Mouse (Mus musculus): ENCODE measurements around the gene Fmnl2. TPM values are rescaled to one million over a fixed set of nuclear protein-coding genes. Genes with fewer than 3 reads are reported as not detected.

The Fmnl2 gene
- polyA plus RNA-seq, 1 experiment, result 1.3 TPM

DNA sequence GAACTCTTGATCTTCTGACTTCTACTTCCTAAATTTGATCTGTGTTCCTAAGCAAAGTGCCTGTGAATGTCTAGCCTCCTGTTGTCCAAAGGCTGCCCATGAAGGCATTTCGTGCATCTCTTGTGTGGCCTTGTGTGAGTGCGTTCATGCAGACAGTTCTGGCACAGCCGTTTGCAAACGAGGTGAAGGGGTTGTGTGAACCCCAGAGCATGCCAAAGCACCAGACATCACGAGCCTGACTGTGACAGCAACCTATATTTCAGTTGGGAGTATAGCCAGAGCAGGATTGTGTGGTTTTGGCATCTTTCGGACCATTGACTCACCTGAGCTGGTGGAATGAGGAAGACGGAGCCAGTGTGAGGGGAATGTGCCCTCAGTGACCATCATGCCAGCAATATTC, 148.5 kb downstream of the Fmnl2 start:
- Histone ChIP-seq H3K27ac (ENCODE audit: control insufficient read depth, insufficient read depth, low read depth, low read length) (no peak overlapping the region), H3K4me1 (ENCODE audit: control insufficient read depth, insufficient read depth, low read length) (no peaks in the 10 kb centered on the region), H3K36me3 (ENCODE audit: control insufficient read depth, insufficient read depth, low read length) (no peaks in the 10 kb centered on the region), H3K27me3 (ENCODE audit: control insufficient read depth, insufficient read depth, low read length) (no peaks in the 10 kb centered on the region), H3K4me3 (ENCODE audit: control insufficient read depth, low read depth, low read length) (no peak overlapping the region)
- TF ChIP-seq POLR2A (IDR thresholded peaks at IDR 0.05; ENCODE audit: control insufficient read depth, low read depth, low read length) (no peak), CTCF (IDR thresholded peaks at IDR 0.05; ENCODE audit: control insufficient read depth, insufficient read depth, insufficient replicate concordance, low read depth, low read length) (no peak)

DNA sequence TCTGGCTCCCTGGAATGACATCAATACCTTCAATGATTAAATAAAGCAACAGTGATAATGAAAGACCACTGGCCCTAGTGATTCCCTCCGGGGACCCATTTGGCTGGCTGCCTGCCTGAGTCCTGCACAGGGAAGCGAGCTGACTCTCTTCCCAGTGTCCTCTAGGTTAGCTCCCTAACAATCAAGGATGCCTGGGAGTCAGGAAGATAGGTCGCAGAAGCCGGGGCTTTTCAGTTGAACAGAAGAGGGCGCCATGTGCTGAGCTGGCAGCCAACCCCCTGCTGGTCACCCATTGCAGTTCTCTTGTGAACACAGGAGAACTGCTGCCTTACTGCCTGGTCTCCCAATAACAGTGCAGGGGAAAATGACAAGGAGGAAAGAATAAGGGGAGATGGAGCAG, 149.5 kb downstream of the Fmnl2 start:
- no peaks in the 10 kb centered on the region for H3K36me3 ChIP-seq (ENCODE audit: control insufficient read depth, insufficient read depth, low read length)
- TF ChIP-seq CTCF (IDR thresholded peaks at IDR 0.05; ENCODE audit: control insufficient read depth, insufficient read depth, insufficient replicate concordance, low read depth, low read length), result peak; percentile 47; the same call in 1 of the 2 replicates
- no peak for TF ChIP-seq POLR2A (IDR thresholded peaks at IDR 0.05; ENCODE audit: control insufficient read depth, low read depth, low read length)

DNA sequence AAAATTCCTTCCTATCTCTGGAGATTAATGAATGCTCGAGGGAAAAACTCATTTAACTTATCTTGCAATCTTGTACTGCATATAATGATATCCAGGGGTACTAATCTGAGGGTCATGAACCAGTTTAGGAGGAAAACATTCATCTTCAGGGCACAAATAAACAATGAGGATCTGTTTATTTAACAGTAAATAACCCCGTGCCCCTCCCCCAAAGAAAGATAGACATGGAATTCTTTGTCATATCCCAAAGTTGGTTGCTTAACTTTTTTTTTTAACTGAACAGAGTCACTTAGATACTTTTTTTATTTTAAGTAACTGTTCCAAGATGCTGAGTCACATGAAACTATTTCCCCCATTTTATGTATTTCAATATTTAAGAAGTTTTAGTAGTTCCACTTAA, 155.4 kb downstream of the Fmnl2 start:
- Histone ChIP-seq H3K27ac (ENCODE audit: control insufficient read depth, insufficient read depth, low read depth, low read length) (no peak overlapping the region), H3K27me3 (ENCODE audit: control insufficient read depth, insufficient read depth, low read length) (no peaks in the 10 kb centered on the region), H3K4me3 (ENCODE audit: control insufficient read depth, low read depth, low read length) (no peak overlapping the region), H3K36me3 (ENCODE audit: control insufficient read depth, insufficient read depth, low read length) (no peaks in the 10 kb centered on the region), H3K4me1 (ENCODE audit: control insufficient read depth, insufficient read depth, low read length) (no peaks in the 10 kb centered on the region)
- no peak for TF ChIP-seq POLR2A (IDR thresholded peaks at IDR 0.05; ENCODE audit: control insufficient read depth, low read depth, low read length)
- TF ChIP-seq CTCF (IDR thresholded peaks at IDR 0.05; ENCODE audit: control insufficient read depth, insufficient read depth, insufficient replicate concordance, low read depth, low read length), result no peak

More for the DNA sequence above, 149.5 kb downstream of the Fmnl2 start:
- Histone ChIP-seq H3K4me3 (ENCODE audit: control insufficient read depth, low read depth, low read length) (no peak overlapping the region), H3K27ac (ENCODE audit: control insufficient read depth, insufficient read depth, low read depth, low read length) (no peak overlapping the region), H3K4me1 (ENCODE audit: control insufficient read depth, insufficient read depth, low read length) (no peaks in the 10 kb centered on the region), H3K27me3 (ENCODE audit: control insufficient read depth, insufficient read depth, low read length) (no peaks in the 10 kb centered on the region)

DNA sequence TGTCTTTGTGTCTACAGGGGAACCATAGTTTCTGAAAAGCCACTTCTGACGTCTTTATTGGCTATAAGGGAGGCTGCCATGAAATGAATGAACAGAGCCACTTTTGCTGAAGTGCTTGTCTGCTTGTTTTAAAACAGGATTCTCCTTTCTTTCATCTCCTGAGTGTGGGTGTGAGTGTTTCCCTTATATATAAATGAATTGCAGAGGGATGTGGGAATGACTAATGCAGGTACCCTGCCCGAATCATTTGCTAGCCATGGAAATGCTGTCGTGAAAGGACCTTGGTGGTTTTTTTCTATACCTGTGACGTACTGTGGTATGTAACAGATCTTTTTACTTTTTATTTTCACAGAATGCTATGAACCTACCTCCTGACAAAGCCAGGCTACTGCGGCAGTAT, 156.8 kb downstream of the Fmnl2 start:
- Histone ChIP-seq H3K27me3 (ENCODE audit: control insufficient read depth, insufficient read depth, low read length) (no peaks in the 10 kb centered on the region), H3K4me1 (ENCODE audit: control insufficient read depth, insufficient read depth, low read length) (no peaks in the 10 kb centered on the region), H3K4me3 (ENCODE audit: control insufficient read depth, low read depth, low read length) (no peak overlapping the region), H3K27ac (ENCODE audit: control insufficient read depth, insufficient read depth, low read depth, low read length) (no peak overlapping the region), H3K36me3 (ENCODE audit: control insufficient read depth, insufficient read depth, low read length) (no peaks in the 10 kb centered on the region)
- TF ChIP-seq POLR2A (IDR thresholded peaks at IDR 0.05; ENCODE audit: control insufficient read depth, low read depth, low read length) (no peak), CTCF (IDR thresholded peaks at IDR 0.05; ENCODE audit: control insufficient read depth, insufficient read depth, insufficient replicate concordance, low read depth, low read length) (no peak)

DNA sequence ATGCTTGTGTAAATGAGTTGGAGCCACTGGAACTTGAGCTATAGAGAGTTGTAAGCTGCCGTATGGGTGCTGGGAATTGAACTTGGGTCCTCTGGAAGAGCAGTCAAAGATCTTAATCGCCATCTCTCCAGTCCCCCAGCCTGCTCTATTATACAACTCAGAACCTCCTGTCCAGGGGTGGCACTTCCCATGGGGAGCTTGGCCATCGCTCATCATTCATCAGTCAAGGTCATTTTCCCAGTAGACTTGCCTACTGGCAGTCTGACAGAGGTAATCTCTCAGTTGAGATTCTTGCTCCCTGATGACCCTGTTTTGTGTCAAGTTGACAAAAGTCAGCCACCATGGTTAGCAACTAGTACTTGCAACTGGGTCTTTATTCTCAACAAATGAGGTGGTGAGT, 165.3 kb downstream of the Fmnl2 start:
- no peak overlapping the region for H3K4me3 ChIP-seq (ENCODE audit: control insufficient read depth, low read depth, low read length)
- no peak overlapping the region for H3K27ac ChIP-seq (ENCODE audit: control insufficient read depth, insufficient read depth, low read depth, low read length)
- TF ChIP-seq CTCF (IDR thresholded peaks at IDR 0.05; ENCODE audit: control insufficient read depth, insufficient read depth, insufficient replicate concordance, low read depth, low read length) (no peak), POLR2A (IDR thresholded peaks at IDR 0.05; ENCODE audit: control insufficient read depth, low read depth, low read length) (no peak)
- H3K4me1 ChIP-seq (ENCODE audit: control insufficient read depth, insufficient read depth, low read length), result no peaks in the 10 kb centered on the region
- no peaks in the 10 kb centered on the region for H3K27me3 ChIP-seq (ENCODE audit: control insufficient read depth, insufficient read depth, low read length)
- no peaks in the 10 kb centered on the region for H3K36me3 ChIP-seq (ENCODE audit: control insufficient read depth, insufficient read depth, low read length)

DNA sequence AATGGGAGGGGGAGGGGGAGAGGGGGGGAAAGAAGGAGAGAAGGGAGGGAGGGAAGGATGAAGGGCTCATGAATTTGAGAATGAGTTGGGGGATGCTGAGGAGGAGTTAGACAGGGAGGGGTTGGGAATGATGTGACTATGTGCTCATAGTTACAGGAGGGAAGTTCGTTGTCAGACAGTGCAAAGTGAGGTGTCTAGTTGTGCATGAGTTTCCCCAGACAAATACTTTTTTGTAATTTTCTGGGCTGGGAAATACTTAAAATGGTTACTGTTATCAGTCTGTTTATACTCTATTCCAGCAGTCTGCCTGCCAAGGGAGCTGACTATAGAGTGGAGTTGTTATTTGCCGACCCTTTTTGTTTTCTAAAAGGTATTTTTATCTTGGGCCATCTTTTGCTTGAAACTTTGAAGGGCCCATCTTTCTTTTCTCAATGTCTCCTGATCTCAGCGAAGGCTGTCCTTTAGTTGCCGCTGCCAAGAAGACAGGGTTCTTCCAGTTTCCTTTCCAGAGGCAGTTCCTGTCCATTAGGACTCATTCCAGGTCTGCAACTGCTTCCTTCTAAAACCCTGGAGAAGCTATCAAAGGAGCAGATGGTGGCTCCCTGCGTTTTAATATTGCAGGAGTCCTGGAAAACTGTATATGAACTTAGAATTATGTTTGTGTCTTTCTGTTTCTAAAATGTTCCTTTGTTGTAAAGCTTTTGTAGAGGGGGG, 168.6 kb downstream of the Fmnl2 start:
- no peak for TF ChIP-seq POLR2A (IDR thresholded peaks at IDR 0.05; ENCODE audit: control insufficient read depth, low read depth, low read length)
- no peak for TF ChIP-seq CTCF (IDR thresholded peaks at IDR 0.05; ENCODE audit: control insufficient read depth, insufficient read depth, insufficient replicate concordance, low read depth, low read length)
- H3K27ac ChIP-seq (ENCODE audit: control insufficient read depth, insufficient read depth, low read depth, low read length), result no peak overlapping the region
- H3K36me3 ChIP-seq (ENCODE audit: control insufficient read depth, insufficient read depth, low read length), result no peaks in the 10 kb centered on the region
- no peak overlapping the region for H3K4me3 ChIP-seq (ENCODE audit: control insufficient read depth, low read depth, low read length)
- H3K4me1 ChIP-seq (ENCODE audit: control insufficient read depth, insufficient read depth, low read length), result no peaks in the 10 kb centered on the region
- no peaks in the 10 kb centered on the region for H3K27me3 ChIP-seq (ENCODE audit: control insufficient read depth, insufficient read depth, low read length)

DNA sequence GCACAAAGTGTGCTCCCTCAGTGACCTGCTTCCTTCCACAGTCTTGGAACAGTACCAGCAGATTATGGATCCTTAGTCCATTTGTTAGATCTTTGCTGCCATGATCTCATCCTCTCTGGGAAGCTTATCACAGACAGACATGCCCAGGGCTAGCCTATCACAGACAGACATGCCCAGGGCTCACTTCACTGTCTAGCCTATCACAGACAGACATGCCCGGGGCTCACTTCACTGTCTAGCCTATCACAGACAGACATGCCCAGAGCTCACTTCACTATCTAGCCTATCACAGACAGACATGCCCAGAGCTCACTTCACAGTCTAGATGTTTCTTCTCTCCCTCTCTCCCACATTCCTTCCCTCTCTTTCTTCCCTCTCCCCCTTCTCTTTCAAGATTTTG, 171.2 kb downstream of the Fmnl2 start:
- no peak overlapping the region for H3K27ac ChIP-seq (ENCODE audit: control insufficient read depth, insufficient read depth, low read depth, low read length)
- H3K27me3 ChIP-seq (ENCODE audit: control insufficient read depth, insufficient read depth, low read length), result no peaks in the 10 kb centered on the region
- no peaks in the 10 kb centered on the region for H3K4me1 ChIP-seq (ENCODE audit: control insufficient read depth, insufficient read depth, low read length)
- H3K4me3 ChIP-seq (ENCODE audit: control insufficient read depth, low read depth, low read length), result no peak overlapping the region
- TF ChIP-seq POLR2A (IDR thresholded peaks at IDR 0.05; ENCODE audit: control insufficient read depth, low read depth, low read length), result no peak
- TF ChIP-seq CTCF (IDR thresholded peaks at IDR 0.05; ENCODE audit: control insufficient read depth, insufficient read depth, insufficient replicate concordance, low read depth, low read length), result no peak
- H3K36me3 ChIP-seq (ENCODE audit: control insufficient read depth, insufficient read depth, low read length), result no peaks in the 10 kb centered on the region

Measured in testis, adult 2 months (tissue).